Mouse (Mus musculus): ENCODE results near the gene Sema4c.

Gene Sema4c

GRCm38 (mm10) chr1:36579974-36580383 is 21.8 kb upstream of the Sema4c start:
- no peak for DNase-seq (ENCODE audit: low read depth, low spot score)

GRCm38 (mm10) chr1:36576991-36577675 is 19.0 kb upstream of the Sema4c start:
- no peak for DNase-seq (ENCODE audit: low read depth, low spot score)

- DNase-seq (ENCODE audit: low read depth, low spot score) = no peak
Measured at GRCm38 (mm10) chr1:36575347-36575746, 17.2 kb upstream of the Sema4c start.

- DNase-seq (ENCODE audit: low read depth, low spot score) = no peak
Measured at GRCm38 (mm10) chr1:36574196-36574955, 16.2 kb upstream of the Sema4c start.

- DNase-seq (ENCODE audit: low read depth, low spot score) = no peak
Measured at GRCm38 (mm10) chr1:36573524-36573923, 15.4 kb upstream of the Sema4c start.

GRCm38 (mm10) chr1:36572709-36573108 is 14.6 kb upstream of the Sema4c start:
- no peak for DNase-seq (ENCODE audit: low read depth, low spot score)

- no peak for DNase-seq (ENCODE audit: low read depth, low spot score)
Measured at GRCm38 (mm10) chr1:36572140-36572700, 14.1 kb upstream of the Sema4c start.

- DNase-seq (ENCODE audit: low read depth, low spot score) = no peak
Measured at GRCm38 (mm10) chr1:36571627-36572026, 13.5 kb upstream of the Sema4c start.

GRCm38 (mm10) chr1:36570320-36570719 is 12.2 kb upstream of the Sema4c start:
- DNase-seq (ENCODE audit: low read depth, low spot score) = no peak

- no peak for DNase-seq (ENCODE audit: low read depth, low spot score)
Measured at GRCm38 (mm10) chr1:36569694-36570276, 11.6 kb upstream of the Sema4c start.

- DNase-seq (ENCODE audit: low read depth, low spot score) = no peak
Measured at GRCm38 (mm10) chr1:36568776-36569175, 10.6 kb upstream of the Sema4c start.

- no peak for DNase-seq (ENCODE audit: low read depth, low spot score)
Measured at GRCm38 (mm10) chr1:36567818-36568603, 9.9 kb upstream of the Sema4c start.

- no peak for DNase-seq (ENCODE audit: low read depth, low spot score)
Measured at GRCm38 (mm10) chr1:36566425-36566824, 8.3 kb upstream of the Sema4c start.

GRCm38 (mm10) chr1:36564101-36564500 is 6.0 kb upstream of the Sema4c start:
- no peak for DNase-seq (ENCODE audit: low read depth, low spot score)

GRCm38 (mm10) chr1:36563632-36564031 is 5.5 kb upstream of the Sema4c start:
- no peak for DNase-seq (ENCODE audit: low read depth, low spot score)

GRCm38 (mm10) chr1:36563197-36563596 is 5.0 kb upstream of the Sema4c start:
- DNase-seq (ENCODE audit: low read depth, low spot score) = no peak

GRCm38 (mm10) chr1:36562388-36562787 is 4.2 kb upstream of the Sema4c start:
- DNase-seq (ENCODE audit: low read depth, low spot score) = no peak

GRCm38 (mm10) chr1:36560903-36561302 is 2.8 kb upstream of the Sema4c start:
- no peak for DNase-seq (ENCODE audit: low read depth, low spot score)

- no peak for DNase-seq (ENCODE audit: low read depth, low spot score)
Measured at GRCm38 (mm10) chr1:36559888-36560287, 1.7 kb upstream of the Sema4c start.

- no peak for DNase-seq (ENCODE audit: low read depth, low spot score)
Measured at GRCm38 (mm10) chr1:36559256-36559655, 1.1 kb upstream of the Sema4c start.

GRCm38 (mm10) chr1:36557457-36558011 is 615 bp downstream of the Sema4c start:
- DNase-seq (ENCODE audit: low read depth, low spot score) = no peak
